Mouse (Mus musculus) liver, adult 2 months (tissue): ENCODE measurements around the gene Zfp318.

Experiments used
- CTCF ChIP-seq: fragments of 200-500 bp; IDR thresholded peaks from 2 replicates; pipeline ENCODE4 v1.5.1; 2011; ENCODE audit warnings: low read depth, low read length, control low read depth
- POLR2A ChIP-seq: fragments of 200-500 bp; IDR thresholded peaks from 2 replicates; pipeline ENCODE4 v1.6.1; 2011; ENCODE audit warnings: low read length, control low read depth; ENCODE audit not compliant: insufficient read depth; ENCODE audit errors: extremely low read depth

DNA sequence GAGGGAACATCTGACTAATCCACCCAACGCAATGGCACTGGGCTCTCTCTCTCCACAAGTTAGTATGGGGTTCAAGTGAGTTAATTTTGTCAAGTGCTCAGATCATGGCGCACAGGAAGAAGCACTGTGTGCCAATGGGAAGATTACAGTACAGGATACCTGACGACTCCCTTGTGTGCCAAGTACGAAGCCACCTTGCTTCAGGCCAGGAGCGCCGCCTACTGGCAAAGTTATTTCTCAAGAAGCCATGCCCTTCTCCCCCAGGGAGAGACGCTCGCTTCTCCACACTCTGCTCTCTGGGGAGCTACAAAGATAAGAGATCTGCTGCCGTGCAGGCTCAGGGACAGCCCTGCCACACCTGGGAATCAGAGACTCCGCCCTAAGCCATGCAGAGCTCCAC, 74.3 kb downstream of the Zfp318 start:
- TF ChIP-seq CTCF (peak; percentile 87), POLR2A (no peak)
